11 mouse cellular contexts compared by ENCODE assay signal in genomic region chr14:122255562-122256260, GRCm38 (mm10).
A peak's percentile ranks its signal among the peaks of the same experiment; 100 is the strongest.
DNase-seq lines count a peak whose midpoint lies in the region; ATAC-seq and TF ChIP-seq lines count a peak whose summit lies in the region.
"Had no signal": no experiment of that assay in that cellular context is flagged by ENCODE, and none has a peak within 500 bp of the region (broad histone marks: within the 10 kb centered on the region; RNA-seq: fewer than 3 reads in every experiment).

No protein-coding gene starts in this region.

- H3K4me3 ChIP-seq in heart, embryonic 15.5 days = no peak overlapping the region
- H3K4me3 ChIP-seq in heart, adult 2 months = no peak overlapping the region
- no peak overlapping the region for H3K4me3 ChIP-seq in embryonic facial prominence, embryonic 13.5 days
- 0 out of 2 replicates have a peak overlapping the region, but pooled peaks have one; percentile 2 for H3K4me3 ChIP-seq in hindbrain, postnatal 0 days (ENCODE audit: low read length)
- H3K4me3 ChIP-seq in neural tube, embryonic 12.5 days = no peak overlapping the region

- ATAC-seq in heart, embryonic 15.5 days (replicated peaks; ENCODE audit: insufficient number of reproducible peaks, insufficient read depth, low FRiP score, low read depth) = no peak
- ATAC-seq in embryonic facial prominence, embryonic 13.5 days (ENCODE audit: insufficient number of reproducible peaks, insufficient read depth, low FRiP score, low TSS enrichment, low read depth) = no peak
- 0 out of 2 replicates have a peak, but pooled peaks have one; percentile 21 for ATAC-seq in hindbrain, postnatal 0 days
- peak; percentile 72 for ATAC-seq in neural tube, embryonic 12.5 days (ENCODE audit: low FRiP score, low read depth)

- 0 out of 2 replicates have a peak, but pooled peaks cover 4% of the 10 kb centered on the region for H3K4me1 ChIP-seq in heart, embryonic 15.5 days (replicated peaks)
- no peaks in the 10 kb centered on the region for H3K4me1 ChIP-seq in heart, adult 2 months (ENCODE audit: control insufficient read depth, insufficient read depth, low read length)
- H3K4me1 ChIP-seq in embryonic facial prominence, embryonic 13.5 days = peaks cover 5% of the 10 kb centered on the region; the same call in 1 of the 2 replicates
- no peaks in the 10 kb centered on the region for H3K4me1 ChIP-seq in hindbrain, postnatal 0 days (ENCODE audit: insufficient read depth, low read length)
- peaks cover 12% of the 10 kb centered on the region for H3K4me1 ChIP-seq in neural tube, embryonic 12.5 days

- 15% methylated on average over 21 of the region's 21 CpGs for WGBS in heart, embryonic 15.5 days
- WGBS in heart, adult 2 months = 30% methylated on average over 21 of the region's 21 CpGs
- WGBS in embryonic facial prominence, embryonic 13.5 days = 4% methylated on average over 21 of the region's 21 CpGs
- 8% methylated on average over 21 of the region's 21 CpGs for WGBS in hindbrain, postnatal 0 days
- 3% methylated on average over 21 of the region's 21 CpGs for WGBS in neural tube, embryonic 12.5 days

- H3K9ac ChIP-seq in heart, embryonic 15.5 days = no peak overlapping the region
- H3K9ac ChIP-seq in heart, adult 2 months (ENCODE audit: low read depth, low read length) = no peak overlapping the region
- no peak overlapping the region for H3K9ac ChIP-seq in embryonic facial prominence, embryonic 13.5 days
- H3K9ac ChIP-seq in hindbrain, postnatal 0 days (replicated peaks; ENCODE audit: low read length) = 0 out of 2 replicates have a peak overlapping the region, but pooled peaks have one; percentile 10
- no peak overlapping the region for H3K9ac ChIP-seq in neural tube, embryonic 12.5 days

- TF ChIP-seq EP300 in heart, adult 2 months (IDR thresholded peaks at IDR 0.05; ENCODE audit: insufficient read depth, low read depth, low read length) = no peak

- H3K36me3 ChIP-seq in heart, embryonic 15.5 days = no peaks in the 10 kb centered on the region
- H3K36me3 ChIP-seq in heart, adult 2 months (ENCODE audit: control insufficient read depth, insufficient read depth, low read length) = no peaks in the 10 kb centered on the region
- H3K36me3 ChIP-seq in embryonic facial prominence, embryonic 13.5 days = no peaks in the 10 kb centered on the region
- no peaks in the 10 kb centered on the region for H3K36me3 ChIP-seq in hindbrain, postnatal 0 days (ENCODE audit: insufficient read depth, low read length)
- no peaks in the 10 kb centered on the region for H3K36me3 ChIP-seq in neural tube, embryonic 12.5 days

- intact Hi-C loops in heart, adult 2 months (cut with DNase I) = no loop called here

- no peaks in the 10 kb centered on the region for H3K9me3 ChIP-seq in heart, embryonic 15.5 days (replicated peaks)
- no peaks in the 10 kb centered on the region for H3K9me3 ChIP-seq in embryonic facial prominence, embryonic 13.5 days
- H3K9me3 ChIP-seq in hindbrain, postnatal 0 days (ENCODE audit: low read length) = no peaks in the 10 kb centered on the region
- H3K9me3 ChIP-seq in neural tube, embryonic 12.5 days = no peaks in the 10 kb centered on the region
- H3K9me3 ChIP-seq: G1E had no signal

- H3K79me2 ChIP-seq in heart, adult 2 months (replicated peaks; ENCODE audit: control insufficient read depth, insufficient read depth, low read length) = no peaks in the 10 kb centered on the region; the same call in 1 of the 2 replicates

- TF ChIP-seq POLR2A in heart, adult 2 months (IDR thresholded peaks at IDR 0.05; ENCODE audit: insufficient read depth, low read depth, low read length) = no peak

- no peak for TF ChIP-seq CTCF in heart, adult 2 months (IDR thresholded peaks at IDR 0.05)
- TF ChIP-seq CTCF in hindbrain, postnatal 0 days (IDR thresholded peaks at IDR 0.05; ENCODE audit: low read depth) = no peak

- no peak for DNase-seq in heart, adult 2 months
- no peak for DNase-seq in hindbrain, postnatal 0 days (ENCODE audit: low spot score)
- DNase-seq in spleen, postnatal 14 days (ENCODE audit: low spot score in 2 of 2) = no peak
- DNase-seq in B cell, adult 2 months = no peak
- no peak for DNase-seq in gastrocnemius, adult 18-20 months (ENCODE audit: low spot score)
- DNase-seq: kidney, postnatal 36 days; lung, postnatal 10 days had no signal

- H3K27me3 ChIP-seq in heart, embryonic 15.5 days = peaks cover 46% of the 10 kb centered on the region
- H3K27me3 ChIP-seq in heart, adult 2 months (ENCODE audit: control insufficient read depth, insufficient read depth, low read length) = no peaks in the 10 kb centered on the region; the same call in 1 of the 2 replicates
- H3K27me3 ChIP-seq in embryonic facial prominence, embryonic 13.5 days = peaks cover 48% of the 10 kb centered on the region
- H3K27me3 ChIP-seq in hindbrain, postnatal 0 days (ENCODE audit: insufficient read depth, low read length) = no peaks in the 10 kb centered on the region; the same call in 1 of the 2 replicates
- H3K27me3 ChIP-seq in neural tube, embryonic 12.5 days (replicated peaks) = peaks cover 11% of the 10 kb centered on the region

- H3K4me2 ChIP-seq in heart, embryonic 15.5 days = peak overlapping the region; percentile 15; the same call in 1 of the 2 replicates
- peak overlapping the region; percentile 33 for H3K4me2 ChIP-seq in embryonic facial prominence, embryonic 13.5 days
- H3K4me2 ChIP-seq in hindbrain, postnatal 0 days (ENCODE audit: low read depth, low read length) = peak overlapping the region; percentile 40
- peak overlapping the region; percentile 44 for H3K4me2 ChIP-seq in neural tube, embryonic 12.5 days (replicated peaks)

- no peak overlapping the region for H3K27ac ChIP-seq in heart, embryonic 15.5 days
- H3K27ac ChIP-seq in heart, adult 2 months = no peak overlapping the region
- H3K27ac ChIP-seq in embryonic facial prominence, embryonic 13.5 days = no peak overlapping the region
- H3K27ac ChIP-seq in hindbrain, postnatal 0 days = 0 out of 2 replicates have a peak overlapping the region, but pooled peaks have one; percentile 45
- no peak overlapping the region for H3K27ac ChIP-seq in neural tube, embryonic 12.5 days

Comparison
In these comparisons a context has a peak if more than half of its experiments do, and no peak if none do; other contexts are left out.
1. ATAC-seq: peak in hindbrain, postnatal 0 days (single experiment) and neural tube, embryonic 12.5 days (single experiment); none in heart, embryonic 15.5 days (single experiment) and embryonic facial prominence, embryonic 13.5 days (single experiment).
2. Peak in every context shown above with its lines, with median percentiles within 50 percentile points of each other: H3K4me2 ChIP-seq.